Mouse (Mus musculus): Measurements from ENCODE around the gene Apobec2. TPM values are rescaled to one million over a fixed set of nuclear protein-coding genes. Genes with fewer than 3 reads are reported as not detected.

Gene Apobec2
- polyA plus RNA-seq, 1 experiment: 0.25 TPM

DNA sequence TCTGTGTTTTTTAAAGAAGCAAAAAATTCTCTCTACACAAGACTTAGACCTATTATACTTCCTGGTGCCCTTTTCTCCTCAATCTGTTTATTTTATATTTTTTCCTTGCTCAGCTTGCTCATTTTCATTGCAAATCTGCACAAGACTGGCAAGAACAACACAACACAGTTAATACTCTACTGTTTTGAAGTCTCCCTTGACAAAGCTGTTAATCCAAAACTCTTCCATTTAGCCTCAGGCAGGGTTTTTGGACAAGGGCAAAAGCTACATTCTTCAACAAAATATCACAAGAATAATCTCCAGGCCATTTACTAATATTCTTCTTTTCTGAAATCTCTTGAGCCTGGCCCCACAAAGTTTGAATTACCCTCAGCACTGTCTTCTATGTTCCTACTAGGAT lies 61.1 kb downstream of the Apobec2 start:
- H3K4me1 ChIP-seq (ENCODE audit: control insufficient read depth, insufficient read depth, insufficient read length, low read length): no peaks in the 10 kb centered on the region
- no peak for TF ChIP-seq CTCF (IDR thresholded peaks at IDR 0.05; ENCODE audit: extremely low read depth, insufficient read length, insufficient replicate concordance, low read depth, low read length)
- H3K36me3 ChIP-seq (ENCODE audit: control insufficient read depth, insufficient read depth, low read length): no peaks in the 10 kb centered on the region
- no peak overlapping the region for H3K27ac ChIP-seq (ENCODE audit: insufficient read depth, low read depth, low read length)
- no peak overlapping the region for H3K4me3 ChIP-seq (ENCODE audit: low read depth, low read length)
- no peaks in the 10 kb centered on the region for H3K27me3 ChIP-seq (ENCODE audit: control insufficient read depth, insufficient read depth, low read length)

Other genes with a start within 250 kb of the Apobec2 start
- gene Trem1, start 200.2 kb downstream of the Apobec2 start, polyA plus RNA-seq (2012; rRNA removed): 0.11 and 0.19 TPM in 2 replicates
- gene Trem3, start 185.2 kb downstream of the Apobec2 start, polyA plus RNA-seq (2012; rRNA removed): 0.16 and 0.17 TPM in 2 replicates
- gene Treml4, start 168.6 kb downstream of the Apobec2 start, polyA plus RNA-seq (2012; rRNA removed): 1.6 and 1.7 TPM in 2 replicates
- gene Treml2, start 133.4 kb downstream of the Apobec2 start, polyA plus RNA-seq (2012; rRNA removed): 1.2 and 2.4 TPM in 2 replicates
- gene B430306N03Rik, start 116.8 kb downstream of the Apobec2 start, polyA plus RNA-seq (2012; rRNA removed): 0.52 and 0.84 TPM in 2 replicates
- 1.3 TPM in 1 of 2 replicates, not detected in the other for gene Trem2, start 86.5 kb downstream of the Apobec2 start, polyA plus RNA-seq (2012; rRNA removed)
- not detected in 2 replicates for gene Treml1, start 73.0 kb downstream of the Apobec2 start, polyA plus RNA-seq (2012; rRNA removed)
- 36.2 and 36.4 TPM in 2 replicates for gene Nfya, start 23.0 kb downstream of the Apobec2 start, polyA plus RNA-seq (2012; rRNA removed)
- 3.5 and 4.1 TPM in 2 replicates for gene Oard1, start 22.9 kb downstream of the Apobec2 start, polyA plus RNA-seq (2012; rRNA removed)
- 2.6 and 9.6 TPM in 2 replicates for gene Tspo2, start 18.6 kb upstream of the Apobec2 start, polyA plus RNA-seq (2012; rRNA removed)
- 52.1 and 88.3 TPM in 2 replicates for gene Unc5cl, start 22.0 kb upstream of the Apobec2 start, polyA plus RNA-seq (2012; rRNA removed)